Mouse (Mus musculus) layer of hippocampus, postnatal 10 days (tissue): ENCODE measurements around the gene Dcun1d3. TPM values are rescaled to one million over a fixed set of nuclear protein-coding genes. Genes with fewer than 3 reads are reported as not detected.

Experiments
- DNase-seq, 2 experiments: peaks; one replicate each; pipeline ENCODE4 v3.0.0; 2021; ENCODE audit warnings: low spot score in 2 of 2
- total RNA-seq, 2 experiments: library from RNA; stranded (reverse); gene quantifications; 2 replicates each; pipeline ENCODE4 v1.2.3; 2021

Gene Dcun1d3
- total RNA-seq, 2 experiments from 2014 or later, result 23.3 to 24.0 TPM

DNA sequence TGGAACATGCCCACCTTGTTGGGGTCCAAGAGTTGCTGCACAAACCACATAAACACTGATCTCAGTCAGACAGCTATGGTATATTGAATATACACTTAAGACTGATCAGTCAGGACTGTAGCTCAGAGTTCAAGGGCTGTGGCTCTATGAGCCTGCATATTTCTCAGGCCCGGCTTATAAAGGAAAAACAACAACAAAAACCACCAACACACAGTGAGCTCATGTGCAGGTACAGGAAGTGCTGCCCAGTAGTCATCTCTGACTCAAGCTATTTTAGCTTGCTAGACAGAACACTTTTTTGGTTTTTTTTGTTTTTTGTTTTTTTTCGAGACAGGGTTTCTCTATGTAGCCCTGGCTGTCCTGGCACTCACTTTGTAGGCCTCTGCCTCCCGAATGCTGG, 87.4 kb downstream of the Dcun1d3 start:
- DNase-seq, result no peak

DNA sequence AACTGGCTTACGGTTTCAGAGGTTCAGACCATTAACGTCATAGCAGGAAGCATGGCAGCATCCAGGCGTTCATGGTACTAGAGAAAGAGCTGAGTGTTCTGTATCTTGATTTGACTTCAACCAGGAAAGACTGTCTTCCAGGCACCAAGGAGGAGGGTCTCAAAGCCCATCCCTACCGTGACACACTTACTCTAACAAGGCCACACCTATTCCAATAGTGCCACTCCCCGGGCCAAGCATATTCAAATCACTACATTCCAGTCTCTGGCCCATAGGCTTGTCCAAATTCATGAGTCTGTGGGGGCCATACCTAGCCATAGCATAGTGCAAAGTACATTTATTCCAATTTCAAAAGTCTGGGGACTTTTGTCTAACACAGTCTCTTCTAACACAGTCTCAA, 88.7 kb downstream of the Dcun1d3 start:
- no peak for DNase-seq

Other genes starting within 250 kb of the Dcun1d3 start
- not detected for gene Acsm4, start 206.3 kb downstream of the Dcun1d3 start, total RNA-seq
- 10 to 100 TPM; 44.1 to 46.0 TPM for gene Thumpd1, start 175.5 kb downstream of the Dcun1d3 start, total RNA-seq
- gene Acsm3, start 135.4 kb downstream of the Dcun1d3 start, total RNA-seq, result not detected
- gene Rexo5, start 102.3 kb downstream of the Dcun1d3 start, total RNA-seq, result 1 to 10 TPM; 3.6 to 4.6 TPM
- 1 to 10 TPM; 7.1 to 9.6 TPM for gene Eri2, start 102.2 kb downstream of the Dcun1d3 start, total RNA-seq
- gene Lyrm1, start 437 bp downstream of the Dcun1d3 start, total RNA-seq, result 1 to 10 TPM; 7.3 to 8.9 TPM
- under 1 TPM; 0.37 to 0.42 TPM for gene Dnah3, start 199.0 kb upstream of the Dcun1d3 start, total RNA-seq
- gene Tmem159, start 206.1 kb upstream of the Dcun1d3 start, total RNA-seq, result 10 to 100 TPM; 16.8 to 17.4 TPM
- gene Zp2, start 249.0 kb upstream of the Dcun1d3 start, total RNA-seq, result under 1 TPM; 0.36 to 0.73 TPM